Comparison of ENCODE assay signal across 8 mouse cellular contexts in genomic region chr11:51649111-51649888, GRCm38 (mm10). TPM values are rescaled to one million over a fixed set of nuclear protein-coding genes. Genes with fewer than 3 reads are reported as not detected.
DNase-seq lines count a peak whose midpoint lies in the region; ATAC-seq lines count a peak whose summit lies in the region.

No protein-coding gene starts in this region.

- peak overlapping the region; percentile 81 for H3K9ac ChIP-seq in hindbrain, embryonic 13.5 days
- peak overlapping the region; percentile 82 for H3K9ac ChIP-seq in midbrain, embryonic 16.5 days (ENCODE audit: low read depth, low read length)

- DNase-seq in kidney, postnatal 10 days: peak; percentile 17
- no peak for DNase-seq in kidney, adult 8-10 months
- DNase-seq in embryo, embryonic 10.5 days (ENCODE audit: low spot score): peak; percentile 19
- DNase-seq in layer of hippocampus, adult 9-10 months (ENCODE audit: low spot score): no peak
- no peak for DNase-seq in yolk sac, embryonic 10.5 days (ENCODE audit: low spot score)
- DNase-seq in right cerebral cortex, postnatal 25 days: no peak

- no peaks in the 10 kb centered on the region for H3K9me3 ChIP-seq in hindbrain, embryonic 13.5 days
- no peaks in the 10 kb centered on the region for H3K9me3 ChIP-seq in midbrain, embryonic 16.5 days (replicated peaks; ENCODE audit: control insufficient read depth, low read length, poor library complexity, severe bottlenecking)

- no peak for ATAC-seq in hindbrain, embryonic 13.5 days (ENCODE audit: low FRiP score)
- ATAC-seq in midbrain, embryonic 16.5 days: no peak

- peak overlapping the region; percentile 91 for H3K4me2 ChIP-seq in hindbrain, embryonic 13.5 days
- H3K4me2 ChIP-seq in midbrain, embryonic 16.5 days (ENCODE audit: low read length): peak overlapping the region; percentile 95

- H3K27ac ChIP-seq in hindbrain, embryonic 13.5 days: peak overlapping the region; percentile 55
- H3K27ac ChIP-seq in midbrain, embryonic 16.5 days (ENCODE audit: low read length): no peak overlapping the region

- WGBS in hindbrain, embryonic 13.5 days: 23% methylated on average over 11 of the region's 11 CpGs
- WGBS in midbrain, embryonic 16.5 days: 27% methylated on average over 11 of the region's 11 CpGs

- peaks cover 47% of the 10 kb centered on the region for H3K4me1 ChIP-seq in hindbrain, embryonic 13.5 days (replicated peaks)
- H3K4me1 ChIP-seq in midbrain, embryonic 16.5 days (ENCODE audit: control insufficient read depth, insufficient read depth, low read length): peaks cover 14% of the 10 kb centered on the region

- peaks cover 28% of the 10 kb centered on the region for H3K27me3 ChIP-seq in hindbrain, embryonic 13.5 days
- H3K27me3 ChIP-seq in midbrain, embryonic 16.5 days (ENCODE audit: control insufficient read depth, insufficient read depth, low read depth, low read length): peaks cover 6% of the 10 kb centered on the region; the same call in 1 of the 2 replicates

- peak overlapping the region; percentile 67 for H3K4me3 ChIP-seq in hindbrain, embryonic 13.5 days
- peak overlapping the region; percentile 77 for H3K4me3 ChIP-seq in midbrain, embryonic 16.5 days (ENCODE audit: low read depth, low read length)

- peaks cover 4% of the 10 kb centered on the region; the same call in 1 of the 2 replicates for H3K36me3 ChIP-seq in hindbrain, embryonic 13.5 days
- peaks cover 3% of the 10 kb centered on the region for H3K36me3 ChIP-seq in midbrain, embryonic 16.5 days (ENCODE audit: control insufficient read depth, insufficient read depth, low read length)

RNA-seq across cellular contexts. Expression of gene N4bp3, which starts 1.3 kb away (rescaled TPM):
- polyA plus RNA-seq in hindbrain, embryonic 13.5 days (2015; fragmentation: Nextera tagmentation; extraction: Ambion mirVana): 12.9 and 14.1 TPM in 2 replicates
- polyA plus RNA-seq in midbrain, embryonic 16.5 days (2015; fragmentation: Nextera tagmentation; extraction: Ambion mirVana): 19.6 and 22.3 TPM in 2 replicates

RNA-seq across cellular contexts. Expression of gene D930048N14Rik, which starts 1.5 kb away (rescaled TPM):
- 0.63 and 0.83 TPM in 2 replicates for polyA plus RNA-seq in hindbrain, embryonic 13.5 days (2015; fragmentation: Nextera tagmentation; extraction: Ambion mirVana)
- 1.2 TPM in 2 replicates for polyA plus RNA-seq in midbrain, embryonic 16.5 days (2015; fragmentation: Nextera tagmentation; extraction: Ambion mirVana)

RNA-seq across cellular contexts. Expression of gene Rmnd5b, which starts 13.6 kb away (rescaled TPM):
- 74.8 and 77.7 TPM in 2 replicates for polyA plus RNA-seq in hindbrain, embryonic 13.5 days (2015; fragmentation: Nextera tagmentation; extraction: Ambion mirVana)
- 80.0 and 82.7 TPM in 2 replicates for polyA plus RNA-seq in midbrain, embryonic 16.5 days (2015; fragmentation: Nextera tagmentation; extraction: Ambion mirVana)

RNA-seq across cellular contexts. Expression of gene Nhp2, which starts 29.8 kb away (rescaled TPM):
- polyA plus RNA-seq in hindbrain, embryonic 13.5 days (2015; fragmentation: Nextera tagmentation; extraction: Ambion mirVana): 99.6 and 108 TPM in 2 replicates
- 83.7 and 85.9 TPM in 2 replicates for polyA plus RNA-seq in midbrain, embryonic 16.5 days (2015; fragmentation: Nextera tagmentation; extraction: Ambion mirVana)

RNA-seq across cellular contexts. Expression of gene 0610009B22Rik, which starts 39.4 kb away (rescaled TPM):
- polyA plus RNA-seq in hindbrain, embryonic 13.5 days (2015; fragmentation: Nextera tagmentation; extraction: Ambion mirVana): 118 and 121 TPM in 2 replicates
- 91.5 and 106 TPM in 2 replicates for polyA plus RNA-seq in midbrain, embryonic 16.5 days (2015; fragmentation: Nextera tagmentation; extraction: Ambion mirVana)

Comparison
In these comparisons a context has a peak if more than half of its experiments do, and no peak if none do; other contexts are left out.
1. DNase-seq: peak in kidney, postnatal 10 days (single experiment) and embryo, embryonic 10.5 days (single experiment); none in kidney, adult 8-10 months (0 of 2), layer of hippocampus, adult 9-10 months (single experiment), yolk sac, embryonic 10.5 days (single experiment) and right cerebral cortex, postnatal 25 days (single experiment).